Mouse (Mus musculus) embryonic facial prominence, embryonic 15.5 days (tissue): ENCODE data around the gene Tgif1. TPM values are rescaled to one million over a fixed set of nuclear protein-coding genes. Genes with fewer than 3 reads are reported as not detected.

Experiments
- ATAC-seq: fragments of 200-750 bp; cut with Nextera tagmentation; 2 replicates; pipeline ENCODE4 v1.8.0; 2017; ENCODE audit warnings: low read depth, moderate TSS enrichment; ENCODE audit not compliant: insufficient number of reproducible peaks, low FRiP score, low TSS enrichment
- H3K27ac ChIP-seq: fragments of 300-500 bp; sonication (generic); replicated peaks from 2 replicates; pipeline ENCODE4 v1.5.1; 2015; ENCODE audit warnings: mild to moderate bottlenecking, inconsistent platforms
- H3K27me3 ChIP-seq: fragments of 300-500 bp; sonication (generic); 2 replicates; pipeline ENCODE4 v1.6.1; 2015; ENCODE audit warnings: inconsistent platforms
- H3K36me3 ChIP-seq: fragments of 300-500 bp; sonication (generic); 2 replicates; pipeline ENCODE4 v1.6.1; 2015; ENCODE audit warnings: mild to moderate bottlenecking, inconsistent platforms
- H3K4me1 ChIP-seq: fragments of 300-500 bp; sonication (generic); 2 replicates; pipeline ENCODE4 v1.6.1; 2015; ENCODE audit warnings: inconsistent platforms
- H3K4me2 ChIP-seq: fragments of 300-500 bp; sonication (generic); replicated peaks from 2 replicates; pipeline ENCODE4 v1.6.1; 2015; ENCODE audit warnings: mild to moderate bottlenecking, inconsistent platforms
- H3K4me3 ChIP-seq: fragments of 300-500 bp; sonication (generic); replicated peaks from 2 replicates; pipeline ENCODE4 v1.5.1; 2015; ENCODE audit warnings: mild to moderate bottlenecking, inconsistent platforms
- H3K9ac ChIP-seq: fragments of 300-500 bp; sonication (generic); 2 replicates; pipeline ENCODE4 v1.6.1; 2015; ENCODE audit warnings: inconsistent platforms
- H3K9me3 ChIP-seq: fragments of 300-500 bp; sonication (generic); replicated peaks from 2 replicates; pipeline ENCODE4 v1.6.1; 2016; ENCODE audit warnings: inconsistent platforms
- WGBS: fragments of 180-500 bp; shearing (Covaris S2); methylation state at CpG from one replicate; pipeline ENCODE4 v1.1.7; 2015; 5-methylcytosine and 5-hydroxymethylcytosine counted together
- polyA plus RNA-seq: library from polyadenylated mRNA; unstranded; fragments of >200 nt; fragmentation: Nextera tagmentation; extraction: Ambion mirVana; gene quantifications from 2 replicates; pipeline ENCODE4 v1.2.1, GENCODE M21; 2015

The Tgif1 gene
- polyA plus RNA-seq, 1 experiment from 2014 or later, result 74.4 TPM

- no peak for ATAC-seq
- WGBS, result 85% methylated on average over 12 of the region's 12 CpGs
These were observed 27.1 kb downstream of the Tgif1 start for GRCm38 (mm10) chr17:70826227-70826626.

GRCm38 (mm10) chr17:70823083-70823482 lies 30.3 kb downstream of the Tgif1 start:
- ATAC-seq, result no peak
- 0 out of 2 replicates have a peak, but pooled peaks cover 2% of the 10 kb centered on the region for H3K4me1 ChIP-seq
- H3K9ac ChIP-seq, result no peak overlapping the region
- WGBS, result 76% methylated on average over 8 of the region's 8 CpGs
- H3K27me3 ChIP-seq, result peaks cover 17% of the 10 kb centered on the region
- no peak overlapping the region for H3K27ac ChIP-seq
- no peaks in the 10 kb centered on the region for H3K36me3 ChIP-seq
- no peak overlapping the region for H3K4me3 ChIP-seq
- H3K9me3 ChIP-seq, result no peaks in the 10 kb centered on the region
- H3K4me2 ChIP-seq, result no peak overlapping the region

More at GRCm38 (mm10) chr17:70826227-70826626, 27.1 kb downstream of the Tgif1 start:
- H3K4me2 ChIP-seq, result no peak overlapping the region
- no peaks in the 10 kb centered on the region for H3K27me3 ChIP-seq
- no peaks in the 10 kb centered on the region for H3K4me1 ChIP-seq
- no peaks in the 10 kb centered on the region for H3K9me3 ChIP-seq
- no peak overlapping the region for H3K27ac ChIP-seq
- H3K9ac ChIP-seq, result no peak overlapping the region
- no peak overlapping the region for H3K4me3 ChIP-seq
- H3K36me3 ChIP-seq, result no peaks in the 10 kb centered on the region

- Histone ChIP-seq H3K4me1 (0 out of 2 replicates have a peak, but pooled peaks cover 5% of the 10 kb centered on the region), H3K27me3 (peaks cover 31% of the 10 kb centered on the region), H3K9me3 (no peaks in the 10 kb centered on the region), H3K27ac (no peak overlapping the region), H3K9ac (peak overlapping the region; percentile 35), H3K4me2 (peak overlapping the region; percentile 85), H3K4me3 (peak overlapping the region; percentile 53), H3K36me3 (no peaks in the 10 kb centered on the region)
- no peak for ATAC-seq
- WGBS, result 4% methylated on average over 51 of the region's 51 CpGs
These were observed 35.4 kb downstream of the Tgif1 start for GRCm38 (mm10) chr17:70817862-70818451.

GRCm38 (mm10) chr17:70815001-70815400 lies 38.3 kb downstream of the Tgif1 start:
- Histone ChIP-seq H3K27me3 (peaks cover 28% of the 10 kb centered on the region), H3K9me3 (no peaks in the 10 kb centered on the region), H3K4me1 (0 out of 2 replicates have a peak, but pooled peaks cover 5% of the 10 kb centered on the region), H3K36me3 (no peaks in the 10 kb centered on the region), H3K4me3 (no peak overlapping the region), H3K27ac (no peak overlapping the region), H3K4me2 (no peak overlapping the region), H3K9ac (no peak overlapping the region)
- 53% methylated on average over 8 of the region's 8 CpGs for WGBS
- no peak for ATAC-seq

GRCm38 (mm10) chr17:70810795-70811194 lies 42.6 kb downstream of the Tgif1 start:
- WGBS, result 73% methylated on average over 5 of the region's 5 CpGs
- Histone ChIP-seq H3K9me3 (no peaks in the 10 kb centered on the region), H3K4me3 (no peak overlapping the region), H3K36me3 (no peaks in the 10 kb centered on the region), H3K27me3 (no peaks in the 10 kb centered on the region), H3K9ac (no peak overlapping the region), H3K27ac (no peak overlapping the region), H3K4me1 (no peaks in the 10 kb centered on the region), H3K4me2 (no peak overlapping the region)
- ATAC-seq, result no peak

- Histone ChIP-seq H3K9me3 (no peaks in the 10 kb centered on the region), H3K27me3 (no peaks in the 10 kb centered on the region), H3K9ac (no peak overlapping the region), H3K4me3 (no peak overlapping the region), H3K27ac (no peak overlapping the region), H3K4me2 (no peak overlapping the region), H3K4me1 (no peaks in the 10 kb centered on the region), H3K36me3 (no peaks in the 10 kb centered on the region)
- 66% methylated on average over 3 of the region's 3 CpGs for WGBS
- ATAC-seq, result no peak
These were observed 43.6 kb downstream of the Tgif1 start for GRCm38 (mm10) chr17:70809776-70810175.

GRCm38 (mm10) chr17:70808837-70809236 lies 44.5 kb downstream of the Tgif1 start:
- Histone ChIP-seq H3K36me3 (no peaks in the 10 kb centered on the region), H3K9me3 (no peaks in the 10 kb centered on the region), H3K4me3 (no peak overlapping the region), H3K27me3 (no peaks in the 10 kb centered on the region), H3K27ac (no peak overlapping the region), H3K9ac (no peak overlapping the region), H3K4me2 (peak overlapping the region; percentile 27), H3K4me1 (no peaks in the 10 kb centered on the region)
- 37% methylated on average over 14 of the region's 14 CpGs for WGBS
- ATAC-seq, result no peak

GRCm38 (mm10) chr17:70807885-70808284 lies 45.5 kb downstream of the Tgif1 start:
- Histone ChIP-seq H3K4me1 (no peaks in the 10 kb centered on the region), H3K4me3 (no peak overlapping the region), H3K27me3 (no peaks in the 10 kb centered on the region), H3K4me2 (no peak overlapping the region), H3K9me3 (no peaks in the 10 kb centered on the region), H3K36me3 (no peaks in the 10 kb centered on the region), H3K9ac (no peak overlapping the region), H3K27ac (no peak overlapping the region)
- no peak for ATAC-seq
- 91% methylated on average over 1 of the region's 1 CpGs for WGBS

- Histone ChIP-seq H3K4me1 (0 out of 2 replicates have a peak, but pooled peaks cover 4% of the 10 kb centered on the region), H3K4me2 (no peak overlapping the region), H3K36me3 (no peaks in the 10 kb centered on the region), H3K9ac (no peak overlapping the region), H3K9me3 (no peaks in the 10 kb centered on the region), H3K27ac (no peak overlapping the region), H3K27me3 (no peaks in the 10 kb centered on the region), H3K4me3 (no peak overlapping the region)
- WGBS, result 85% methylated on average over 2 of the region's 2 CpGs
- ATAC-seq, result no peak
These were observed 46.7 kb downstream of the Tgif1 start for GRCm38 (mm10) chr17:70806600-70806999.

- H3K9ac ChIP-seq, result no peak overlapping the region
- H3K36me3 ChIP-seq, result no peaks in the 10 kb centered on the region
- no peak overlapping the region for H3K4me3 ChIP-seq
- H3K9me3 ChIP-seq, result no peaks in the 10 kb centered on the region
- 0 out of 2 replicates have a peak, but pooled peaks cover 4% of the 10 kb centered on the region for H3K4me1 ChIP-seq
- 93% methylated on average over 9 of the region's 9 CpGs for WGBS
- H3K27me3 ChIP-seq, result no peaks in the 10 kb centered on the region
- no peak overlapping the region for H3K4me2 ChIP-seq
- H3K27ac ChIP-seq, result no peak overlapping the region
- no peak; the same call in 1 of the 2 replicates for ATAC-seq
These were observed 47.5 kb downstream of the Tgif1 start for GRCm38 (mm10) chr17:70805866-70806265.

- H3K4me2 ChIP-seq, result 0 out of 2 replicates have a peak overlapping the region, but pooled peaks have one; percentile 6
- 40% methylated on average over 14 of the region's 14 CpGs for WGBS
These were observed 51.3 kb downstream of the Tgif1 start for GRCm38 (mm10) chr17:70802022-70802421.

GRCm38 (mm10) chr17:70799266-70799665 lies 54.1 kb downstream of the Tgif1 start:
- Histone ChIP-seq H3K36me3 (no peaks in the 10 kb centered on the region), H3K27ac (no peak overlapping the region), H3K27me3 (no peaks in the 10 kb centered on the region), H3K9me3 (no peaks in the 10 kb centered on the region), H3K9ac (no peak overlapping the region), H3K4me2 (no peak overlapping the region), H3K4me1 (peaks cover 6% of the 10 kb centered on the region; the same call in 1 of the 2 replicates), H3K4me3 (no peak overlapping the region)
- WGBS, result 73% methylated on average over 4 of the region's 4 CpGs
- ATAC-seq, result no peak

More at GRCm38 (mm10) chr17:70802022-70802421, 51.3 kb downstream of the Tgif1 start:
- 0 out of 2 replicates have a peak, but pooled peaks cover 4% of the 10 kb centered on the region for H3K4me1 ChIP-seq
- no peak overlapping the region for H3K9ac ChIP-seq
- no peak overlapping the region for H3K27ac ChIP-seq
- H3K27me3 ChIP-seq, result no peaks in the 10 kb centered on the region
- no peak overlapping the region for H3K4me3 ChIP-seq
- ATAC-seq, result no peak
- no peaks in the 10 kb centered on the region for H3K9me3 ChIP-seq
- H3K36me3 ChIP-seq, result no peaks in the 10 kb centered on the region
